Mouse (Mus musculus) forebrain, embryonic 11.5 days (tissue): Measurements from ENCODE around the gene Ruvbl1. TPM values are rescaled to one million over a fixed set of nuclear protein-coding genes. Genes with fewer than 3 reads are reported as not detected.
A peak's percentile ranks its signal among the peaks of the same experiment; 100 is the strongest.

ENCODE experiments used
- ATAC-seq: fragments of 200-750 bp; cut with Nextera tagmentation; replicated peaks from 2 replicates; pipeline ENCODE4 v1.8.0; 2017; ENCODE audit warnings: moderate TSS enrichment; ENCODE audit not compliant: low FRiP score
- DNase-seq: peaks from one replicate; pipeline ENCODE4 v3.0.0-alpha.2; 2017; ENCODE audit warnings: low spot score
- H3K27ac ChIP-seq: fragments of 300-500 bp; sonication (generic); 2 replicates; pipeline ENCODE4 v1.5.1; 2014; ENCODE audit warnings: low read depth, low read length
- H3K27me3 ChIP-seq: fragments of 300-500 bp; sonication (generic); 2 replicates; pipeline ENCODE4 v1.6.1; 2014; ENCODE audit warnings: mild to moderate bottlenecking, low read length, mixed read lengths; ENCODE audit not compliant: control insufficient read depth, insufficient read depth
- H3K36me3 ChIP-seq: fragments of 300-500 bp; sonication (generic); 2 replicates; pipeline ENCODE4 v1.6.1; 2014; ENCODE audit warnings: mild to moderate bottlenecking, low read length, moderate library complexity, mixed read lengths; ENCODE audit not compliant: control insufficient read depth, insufficient read depth
- H3K4me1 ChIP-seq: fragments of 300-500 bp; sonication (generic); replicated peaks from 2 replicates; pipeline ENCODE4 v1.6.1; 2014; ENCODE audit warnings: low read length, mixed read lengths; ENCODE audit not compliant: control insufficient read depth, insufficient read depth
- H3K4me2 ChIP-seq: fragments of 300-500 bp; sonication (generic); 2 replicates; pipeline ENCODE4 v1.6.1; 2014; ENCODE audit warnings: low read depth, mild to moderate bottlenecking, low read length, moderate library complexity, mixed read lengths; ENCODE audit not compliant: severe bottlenecking
- H3K4me3 ChIP-seq: fragments of 300-500 bp; sonication (generic); 2 replicates; pipeline ENCODE4 v1.5.1; 2014; ENCODE audit warnings: low read depth, low read length
- H3K9ac ChIP-seq: fragments of 300-500 bp; sonication (generic); 2 replicates; pipeline ENCODE4 v1.6.1; 2014; ENCODE audit warnings: low read length
- H3K9me3 ChIP-seq: fragments of 300-500 bp; sonication (generic); 2 replicates; pipeline ENCODE4 v1.6.1; 2016; ENCODE audit warnings: low read length, mixed read lengths; ENCODE audit not compliant: control insufficient read depth
- WGBS: fragments of 180-500 bp; shearing (Covaris S2); extraction: QIAGEN DNeasy Blood & Tissue Kit; methylation state at CpG from one replicate; pipeline ENCODE4 v1.1.7; 2014; 5-methylcytosine and 5-hydroxymethylcytosine counted together
- polyA plus RNA-seq: library from polyadenylated mRNA; unstranded; fragments of >200 nt; fragmentation: Nextera tagmentation; extraction: Ambion mirVana; gene quantifications from 2 replicates; pipeline ENCODE4 v1.2.1, GENCODE M21; 2014

Gene Ruvbl1
- polyA plus RNA-seq, 1 experiment from 2014 or later: 166 TPM

GRCm38 (mm10) chr6:88502030-88502970, 37.1 kb downstream of the Ruvbl1 start:
- H3K36me3 ChIP-seq: peaks cover 16% of the 10 kb centered on the region
- 81% methylated on average over 13 of the region's 13 CpGs for WGBS

GRCm38 (mm10) chr6:88503044-88503443, 37.8 kb downstream of the Ruvbl1 start:
- Histone ChIP-seq H3K9me3 (no peaks in the 10 kb centered on the region), H3K4me3 (no peak overlapping the region), H3K4me2 (no peak overlapping the region), H3K27ac (no peak overlapping the region), H3K9ac (no peak overlapping the region), H3K4me1 (peaks cover 5% of the 10 kb centered on the region; the same call in 1 of the 2 replicates), H3K27me3 (no peaks in the 10 kb centered on the region), H3K36me3 (peaks cover 22% of the 10 kb centered on the region)
- DNase-seq (no peak), ATAC-seq (no peak)
- 95% methylated on average over 4 of the region's 4 CpGs for WGBS

More at GRCm38 (mm10) chr6:88502030-88502970, 37.1 kb downstream of the Ruvbl1 start:
- Histone ChIP-seq H3K4me1 (peaks cover 5% of the 10 kb centered on the region; the same call in 1 of the 2 replicates), H3K27me3 (no peaks in the 10 kb centered on the region), H3K4me2 (no peak overlapping the region), H3K4me3 (no peak overlapping the region), H3K9me3 (no peaks in the 10 kb centered on the region), H3K27ac (no peak overlapping the region), H3K9ac (no peak overlapping the region)
- ATAC-seq: no peak
- DNase-seq: no peak

- Histone ChIP-seq H3K36me3 (peaks cover 11% of the 10 kb centered on the region; the same call in 1 of the 2 replicates), H3K27me3 (no peaks in the 10 kb centered on the region), H3K4me3 (no peak overlapping the region), H3K9me3 (no peaks in the 10 kb centered on the region), H3K27ac (no peak overlapping the region), H3K4me2 (no peak overlapping the region), H3K9ac (no peak overlapping the region), H3K4me1 (peaks cover 8% of the 10 kb centered on the region; the same call in 1 of the 2 replicates)
- DNase-seq (peak; percentile 29), ATAC-seq (no peak)
- 91% methylated on average over 8 of the region's 8 CpGs for WGBS
Measured at GRCm38 (mm10) chr6:88513984-88514383, 48.8 kb downstream of the Ruvbl1 start.

- Histone ChIP-seq H3K9ac (no peak overlapping the region), H3K4me3 (no peak overlapping the region), H3K27me3 (no peaks in the 10 kb centered on the region), H3K9me3 (no peaks in the 10 kb centered on the region), H3K4me1 (peaks cover 10% of the 10 kb centered on the region; the same call in 1 of the 2 replicates), H3K4me2 (no peak overlapping the region), H3K27ac (no peak overlapping the region), H3K36me3 (peaks cover 11% of the 10 kb centered on the region; the same call in 1 of the 2 replicates)
- DNase-seq: no peak
- no peak for ATAC-seq
- 93% methylated on average over 4 of the region's 4 CpGs for WGBS
Measured at GRCm38 (mm10) chr6:88514546-88514945, 49.3 kb downstream of the Ruvbl1 start.

GRCm38 (mm10) chr6:88515971-88516370, 50.8 kb downstream of the Ruvbl1 start:
- 88% methylated on average over 8 of the region's 8 CpGs for WGBS
- H3K36me3 ChIP-seq: peaks cover 5% of the 10 kb centered on the region; the same call in 1 of the 2 replicates

GRCm38 (mm10) chr6:88516667-88517066, 51.5 kb downstream of the Ruvbl1 start:
- WGBS: 82% methylated on average over 5 of the region's 5 CpGs
- Histone ChIP-seq H3K9ac (no peak overlapping the region), H3K4me3 (no peak overlapping the region), H3K27ac (no peak overlapping the region), H3K4me1 (peaks cover 12% of the 10 kb centered on the region; the same call in 1 of the 2 replicates), H3K27me3 (no peaks in the 10 kb centered on the region), H3K4me2 (no peak overlapping the region), H3K9me3 (no peaks in the 10 kb centered on the region), H3K36me3 (peaks cover 5% of the 10 kb centered on the region; the same call in 1 of the 2 replicates)
- no peak for ATAC-seq
- peak; percentile 34 for DNase-seq

More at GRCm38 (mm10) chr6:88515971-88516370, 50.8 kb downstream of the Ruvbl1 start:
- Histone ChIP-seq H3K4me1 (peaks cover 12% of the 10 kb centered on the region; the same call in 1 of the 2 replicates), H3K27ac (no peak overlapping the region), H3K4me2 (no peak overlapping the region), H3K4me3 (no peak overlapping the region), H3K27me3 (no peaks in the 10 kb centered on the region), H3K9ac (no peak overlapping the region), H3K9me3 (no peaks in the 10 kb centered on the region)
- DNase-seq (peak; percentile 21), ATAC-seq (no peak)

GRCm38 (mm10) chr6:88517701-88518403, 52.6 kb downstream of the Ruvbl1 start:
- Histone ChIP-seq H3K9ac (peak overlapping the region; percentile 82), H3K4me3 (peak overlapping the region; percentile 76), H3K9me3 (no peaks in the 10 kb centered on the region), H3K4me2 (peak overlapping the region; percentile 78), H3K27me3 (no peaks in the 10 kb centered on the region), H3K36me3 (peaks cover 5% of the 10 kb centered on the region; the same call in 1 of the 2 replicates), H3K27ac (peak overlapping the region; percentile 51; the same call in 1 of the 2 replicates), H3K4me1 (peaks cover 12% of the 10 kb centered on the region; the same call in 1 of the 2 replicates)
- ATAC-seq (no peak), DNase-seq (peak; percentile 51)
- WGBS: 15% methylated on average over 18 of the region's 18 CpGs
